Mouse (Mus musculus) lung, postnatal 0 days (tissue): ENCODE data around the gene Lrrc63.

Experiments used
- CTCF ChIP-seq: IDR thresholded peaks from 2 replicates; pipeline ENCODE4 v1.5.1; 2016; ENCODE audit warnings: antibody characterized with exemption, mild to moderate bottlenecking
- EP300 ChIP-seq: IDR thresholded peaks from 2 replicates; pipeline ENCODE4 v1.6.1; 2016; ENCODE audit warnings: antibody characterized with exemption, mild to moderate bottlenecking, control low read depth

DNA sequence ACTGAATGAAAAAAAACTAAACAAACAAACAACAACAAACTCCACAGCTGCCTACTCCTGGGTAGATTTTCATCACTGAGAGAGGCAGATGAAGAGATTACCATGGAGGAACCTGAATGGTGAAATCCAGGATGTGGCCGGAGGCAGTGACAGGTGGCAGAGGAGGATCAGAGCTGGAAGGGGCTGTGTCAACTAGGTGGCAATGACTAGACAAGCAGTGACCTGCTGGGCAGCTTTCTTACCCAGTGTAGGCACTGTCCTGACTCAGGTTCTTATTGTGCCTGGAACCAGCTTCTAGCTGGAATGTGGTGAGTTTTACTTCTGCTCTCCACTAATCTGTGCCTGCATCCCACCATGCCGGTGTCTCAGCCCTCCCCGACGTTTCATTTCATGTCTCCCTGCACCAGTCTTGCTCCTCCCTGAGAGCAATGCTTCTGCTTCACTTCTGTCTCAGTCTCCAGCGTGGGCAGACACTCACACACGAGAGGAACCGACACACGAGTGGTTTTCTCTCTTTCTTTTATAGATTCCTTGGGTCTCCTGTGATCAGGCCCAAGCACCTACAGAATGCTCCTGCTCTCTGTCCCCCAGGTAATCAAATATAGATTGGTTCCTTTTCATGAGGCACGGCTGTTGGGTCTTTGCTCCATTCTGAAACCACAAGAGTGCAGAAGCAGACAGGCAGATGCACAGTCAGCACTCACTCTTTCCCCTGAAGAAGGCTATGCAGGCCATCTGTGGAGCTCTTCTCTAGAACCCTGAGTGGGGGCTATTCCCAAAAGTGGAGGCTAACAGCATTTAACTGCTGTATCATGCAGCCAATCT is 44.3 kb upstream of the Lrrc63 start:
- TF ChIP-seq CTCF (no peak), EP300 (no peak)
